Mouse (Mus musculus) forebrain, embryonic 14.5 days (tissue): Measurements from ENCODE around the gene Hexim1. TPM values are rescaled to one million over a fixed set of nuclear protein-coding genes. Genes with fewer than 3 reads are reported as not detected.

Experiments
- ATAC-seq: fragments of 200-750 bp; cut with Nextera tagmentation; 2 replicates; pipeline ENCODE4 v1.8.0; 2017; ENCODE audit warnings: mild to moderate bottlenecking, moderate library complexity
- DNase-seq: peaks from one replicate; pipeline ENCODE4 v3.0.0-alpha.2; 2015; ENCODE audit warnings: low spot score
- H3K27ac ChIP-seq: fragments of 300-500 bp; sonication (generic); 2 replicates; pipeline ENCODE4 v1.5.1; 2014; ENCODE audit warnings: low read depth, mild to moderate bottlenecking, control low read depth, low read length, moderate library complexity
- H3K27me3 ChIP-seq: fragments of 300-500 bp; sonication (generic); replicated peaks from 2 replicates; pipeline ENCODE4 v1.6.1; 2014; ENCODE audit warnings: low read length, control low read depth, mixed read lengths; ENCODE audit not compliant: control insufficient read depth, insufficient read depth
- H3K36me3 ChIP-seq: fragments of 300-500 bp; sonication (generic); 2 replicates; pipeline ENCODE4 v1.6.1; 2014; ENCODE audit warnings: low read length, control low read depth; ENCODE audit not compliant: control insufficient read depth, insufficient read depth
- H3K4me1 ChIP-seq: fragments of 300-500 bp; sonication (generic); 2 replicates; pipeline ENCODE4 v1.6.1; 2014; ENCODE audit warnings: antibody characterized with exemption, low read length, control low read depth; ENCODE audit not compliant: control insufficient read depth, insufficient read depth
- H3K4me2 ChIP-seq: fragments of 300-500 bp; sonication (generic); 2 replicates; pipeline ENCODE4 v1.6.1; 2014; ENCODE audit warnings: mild to moderate bottlenecking, control low read depth, low read length
- H3K4me3 ChIP-seq: fragments of 300-500 bp; sonication (generic); 2 replicates; pipeline ENCODE4 v1.5.1; 2014; ENCODE audit warnings: low read depth, low read length, control low read depth
- H3K9ac ChIP-seq: fragments of 300-500 bp; sonication (generic); 2 replicates; pipeline ENCODE4 v1.6.1; 2014; ENCODE audit warnings: mild to moderate bottlenecking, low read length, control low read depth, moderate library complexity
- H3K9me3 ChIP-seq: fragments of 300-500 bp; sonication (generic); replicated peaks from 2 replicates; pipeline ENCODE4 v1.6.1; 2016; ENCODE audit warnings: low read length, control low read depth, mixed read lengths; ENCODE audit not compliant: control insufficient read depth
- WGBS: fragments of 180-500 bp; shearing (Covaris S2); extraction: QIAGEN DNeasy Blood & Tissue Kit; methylation state at CpG from one replicate; pipeline ENCODE4 v1.1.7; 2014; 5-methylcytosine and 5-hydroxymethylcytosine counted together
- polyA plus RNA-seq: library from polyadenylated mRNA; unstranded; fragments of >200 nt; fragmentation: Nextera tagmentation; extraction: Ambion mirVana; gene quantifications from 2 replicates; pipeline ENCODE4 v1.2.1, GENCODE M21; 2014

Gene Hexim1
- polyA plus RNA-seq, 1 experiment from 2014 or later, result 4.8 TPM

- DNase-seq (no peak), ATAC-seq (no peak)
- no peak overlapping the region for H3K27ac ChIP-seq
- no peak overlapping the region for H3K4me2 ChIP-seq
- H3K27me3 ChIP-seq, result no peaks in the 10 kb centered on the region
- 61% methylated on average over 5 of the region's 5 CpGs for WGBS
- H3K9ac ChIP-seq, result no peak overlapping the region
- H3K4me3 ChIP-seq, result no peak overlapping the region
- H3K36me3 ChIP-seq, result no peaks in the 10 kb centered on the region
- no peaks in the 10 kb centered on the region for H3K9me3 ChIP-seq
- peaks cover 19% of the 10 kb centered on the region for H3K4me1 ChIP-seq
Observed at GRCm38 (mm10) chr11:103119609-103120008, 3.6 kb downstream of the Hexim1 start.

- 71% methylated on average over 5 of the region's 5 CpGs for WGBS
- no peak overlapping the region for H3K27ac ChIP-seq
- DNase-seq, result no peak
- H3K4me1 ChIP-seq, result peaks cover 16% of the 10 kb centered on the region
- no peak overlapping the region for H3K4me2 ChIP-seq
- no peaks in the 10 kb centered on the region for H3K9me3 ChIP-seq
- no peaks in the 10 kb centered on the region for H3K27me3 ChIP-seq
- H3K36me3 ChIP-seq, result no peaks in the 10 kb centered on the region
- no peak overlapping the region for H3K9ac ChIP-seq
- H3K4me3 ChIP-seq, result no peak overlapping the region
- no peak for ATAC-seq
Observed at GRCm38 (mm10) chr11:103120315-103120714, 4.3 kb downstream of the Hexim1 start.

GRCm38 (mm10) chr11:103131701-103132575 lies 15.9 kb downstream of the Hexim1 start, which contains the start of gene Hexim2:
TSS of gene Hexim2 (plus strand) at chr11:103132429.
- WGBS, result 1% methylated on average over 36 of the region's 39 CpGs
- H3K4me2 ChIP-seq, result peak within 1 kb of the TSS; percentile 94
- DNase-seq (peak; percentile 79), ATAC-seq (peak; percentile 55)
- H3K27ac ChIP-seq, result peak within 1 kb of the TSS; percentile 98
- H3K27me3 ChIP-seq, result no peaks in the 10 kb centered on the region
- H3K4me3 ChIP-seq, result peak within 1 kb of the TSS; percentile 94
- peaks cover 5% of the 10 kb centered on the region; the same call in 1 of the 2 replicates for H3K36me3 ChIP-seq
- no peaks in the 10 kb centered on the region for H3K9me3 ChIP-seq
- H3K4me1 ChIP-seq, result peaks cover 21% of the 10 kb centered on the region
- H3K9ac ChIP-seq, result peak within 1 kb of the TSS; percentile 100

GRCm38 (mm10) chr11:103132576-103133455 lies 16.8 kb downstream of the Hexim1 start:
- H3K9me3 ChIP-seq, result no peaks in the 10 kb centered on the region
- peaks cover 21% of the 10 kb centered on the region for H3K4me1 ChIP-seq
- ATAC-seq, result peak; percentile 96
- H3K36me3 ChIP-seq, result peaks cover 5% of the 10 kb centered on the region; the same call in 1 of the 2 replicates
- no peaks in the 10 kb centered on the region for H3K27me3 ChIP-seq
- peak overlapping the region; percentile 100 for H3K9ac ChIP-seq
- peak overlapping the region; percentile 94 for H3K4me3 ChIP-seq
- DNase-seq, result peak; percentile 100
- H3K4me2 ChIP-seq, result peak overlapping the region; percentile 94
- H3K27ac ChIP-seq, result peak overlapping the region; percentile 98
- under 1% methylated on average over 55 of the region's 58 CpGs for WGBS

- H3K9me3 ChIP-seq, result no peaks in the 10 kb centered on the region
- peak overlapping the region; percentile 23 for H3K4me3 ChIP-seq
- no peaks in the 10 kb centered on the region for H3K27me3 ChIP-seq
- peaks cover 5% of the 10 kb centered on the region; the same call in 1 of the 2 replicates for H3K36me3 ChIP-seq
- ATAC-seq (no peak), DNase-seq (no peak)
- H3K4me2 ChIP-seq, result peak overlapping the region; percentile 49
- H3K27ac ChIP-seq, result peak overlapping the region; percentile 56; the same call in 1 of the 2 replicates
- peak overlapping the region; percentile 62 for H3K9ac ChIP-seq
- 53% methylated on average over 6 of the region's 6 CpGs for WGBS
- H3K4me1 ChIP-seq, result peaks cover 21% of the 10 kb centered on the region
Observed at GRCm38 (mm10) chr11:103133456-103134185, 17.6 kb downstream of the Hexim1 start.

GRCm38 (mm10) chr11:103134221-103134620 lies 18.2 kb downstream of the Hexim1 start:
- no peaks in the 10 kb centered on the region for H3K9me3 ChIP-seq
- peaks cover 9% of the 10 kb centered on the region; the same call in 1 of the 2 replicates for H3K36me3 ChIP-seq
- DNase-seq (no peak), ATAC-seq (no peak)
- no peak overlapping the region for H3K27ac ChIP-seq
- no peaks in the 10 kb centered on the region for H3K27me3 ChIP-seq
- H3K9ac ChIP-seq, result 0 out of 2 replicates have a peak overlapping the region, but pooled peaks have one; percentile 62
- 85% methylated on average over 3 of the region's 3 CpGs for WGBS
- no peak overlapping the region for H3K4me3 ChIP-seq
- H3K4me1 ChIP-seq, result peaks cover 21% of the 10 kb centered on the region
- peak overlapping the region; percentile 49; the same call in 1 of the 2 replicates for H3K4me2 ChIP-seq

GRCm38 (mm10) chr11:103136039-103136577 lies 20.1 kb downstream of the Hexim1 start:
- H3K27me3 ChIP-seq, result no peaks in the 10 kb centered on the region
- no peak overlapping the region for H3K4me2 ChIP-seq
- ATAC-seq (no peak), DNase-seq (no peak)
- H3K9ac ChIP-seq, result no peak overlapping the region
- 92% methylated on average over 8 of the region's 8 CpGs for WGBS
- peaks cover 13% of the 10 kb centered on the region for H3K4me1 ChIP-seq
- H3K36me3 ChIP-seq, result peaks cover 13% of the 10 kb centered on the region; the same call in 1 of the 2 replicates
- H3K9me3 ChIP-seq, result no peaks in the 10 kb centered on the region
- H3K4me3 ChIP-seq, result no peak overlapping the region
- H3K27ac ChIP-seq, result no peak overlapping the region
